Comparison of ENCODE assay signal across 7 mouse cellular contexts in the genomic region with DNA sequence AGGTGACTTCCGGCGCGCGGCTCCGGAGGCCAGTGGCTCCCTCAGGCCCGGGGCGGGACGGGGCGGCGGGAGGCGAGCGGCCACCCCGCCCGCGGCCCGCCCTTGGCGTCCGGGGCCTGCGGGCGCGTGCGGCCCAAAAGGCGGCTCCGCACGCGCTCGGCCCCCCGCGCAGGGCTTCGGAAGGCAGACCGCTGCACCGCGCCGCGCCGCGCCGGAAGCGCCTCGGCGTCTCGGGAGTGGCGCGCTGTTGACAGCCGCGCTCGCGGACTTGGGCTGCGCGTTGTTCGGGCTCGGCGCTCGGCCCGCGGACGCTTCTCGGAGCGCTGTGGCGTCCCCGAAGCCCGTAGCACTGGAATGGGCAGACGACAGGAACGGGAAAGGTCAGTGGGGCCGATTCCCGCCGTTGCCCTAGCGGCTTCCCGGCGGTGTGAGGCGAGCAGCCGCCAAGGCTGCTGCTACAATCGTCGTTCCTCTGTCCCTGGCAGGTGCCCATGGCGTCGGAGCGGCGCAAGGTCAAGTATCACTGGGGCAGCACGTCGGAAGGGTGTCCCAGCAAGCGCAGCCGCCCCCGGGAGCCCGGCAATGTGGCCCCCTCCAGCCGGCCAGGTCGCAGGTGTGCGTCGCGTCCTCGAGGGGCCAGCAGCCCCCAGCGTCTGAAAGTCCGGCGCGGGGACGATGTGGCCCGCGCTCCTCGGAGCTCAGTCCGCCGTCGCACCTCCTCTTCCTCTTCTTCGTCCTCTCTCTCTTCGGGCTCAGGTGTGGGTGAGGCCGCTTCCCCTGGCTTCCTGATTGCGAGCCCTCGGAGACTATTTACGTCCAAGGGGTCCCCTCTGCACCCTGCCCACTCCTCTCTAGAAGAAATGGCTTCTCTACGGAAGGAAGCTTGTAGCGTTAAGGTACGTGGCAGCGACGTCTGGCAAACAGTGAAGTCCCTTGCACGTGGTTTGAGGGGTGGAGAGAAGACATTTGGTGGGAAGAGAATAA. TPM values are rescaled to one million over a fixed set of nuclear protein-coding genes. Genes with fewer than 3 reads are reported as not detected.
A peak's percentile ranks its signal among the peaks of the same experiment; 100 is the strongest.
DNase-seq lines count a peak whose midpoint lies in the region; ATAC-seq lines count a peak whose summit lies in the region.

No protein-coding gene starts in this region.

- H3K4me1 ChIP-seq in heart, embryonic 12.5 days (replicated peaks): peaks cover 50% of the 10 kb centered on the region
- H3K4me1 ChIP-seq in midbrain, embryonic 11.5 days (ENCODE audit: control insufficient read depth, insufficient read depth, low read length): peaks cover 16% of the 10 kb centered on the region
- peaks cover 21% of the 10 kb centered on the region for H3K4me1 ChIP-seq in stomach, embryonic 16.5 days (ENCODE audit: control insufficient read depth, insufficient read depth, low read length)

- peak overlapping the region; percentile 97 for H3K4me2 ChIP-seq in heart, embryonic 12.5 days
- peak overlapping the region; percentile 99 for H3K4me2 ChIP-seq in midbrain, embryonic 11.5 days
- peak overlapping the region; percentile 96 for H3K4me2 ChIP-seq in stomach, embryonic 16.5 days (ENCODE audit: low read depth, low read length)

- peak; percentile 6 for ATAC-seq in CD4-positive, CD25-positive, alpha-beta regulatory T cell, adult 4 months
- no peak for ATAC-seq in heart, embryonic 12.5 days (ENCODE audit: insufficient number of reproducible peaks, low FRiP score)
- peak; percentile 12 for ATAC-seq in midbrain, embryonic 11.5 days (ENCODE audit: low FRiP score)
- no peak; the same call in 1 of the 2 replicates for ATAC-seq in stomach, embryonic 16.5 days (ENCODE audit: insufficient read depth, low FRiP score)

- peak overlapping the region; percentile 96 for H3K9ac ChIP-seq in heart, embryonic 12.5 days
- peak overlapping the region; percentile 81 for H3K9ac ChIP-seq in midbrain, embryonic 11.5 days (ENCODE audit: low read length)
- peak overlapping the region; percentile 90 for H3K9ac ChIP-seq in stomach, embryonic 16.5 days (ENCODE audit: low read length)

- no peaks in the 10 kb centered on the region for H3K9me3 ChIP-seq in heart, embryonic 12.5 days (replicated peaks)
- H3K9me3 ChIP-seq in midbrain, embryonic 11.5 days (ENCODE audit: control insufficient read depth, low read length): no peaks in the 10 kb centered on the region
- H3K9me3 ChIP-seq in stomach, embryonic 16.5 days (replicated peaks; ENCODE audit: control insufficient read depth, low read length): no peaks in the 10 kb centered on the region

- H3K36me3 ChIP-seq in heart, embryonic 12.5 days: peaks cover 42% of the 10 kb centered on the region
- H3K36me3 ChIP-seq in midbrain, embryonic 11.5 days (ENCODE audit: control insufficient read depth, insufficient read depth, low read length): peaks cover 6% of the 10 kb centered on the region
- peaks cover 10% of the 10 kb centered on the region; the same call in 1 of the 2 replicates for H3K36me3 ChIP-seq in stomach, embryonic 16.5 days (ENCODE audit: control insufficient read depth, insufficient read depth, low read length)

- under 1% methylated on average over 104 of the region's 113 CpGs for WGBS in heart, embryonic 12.5 days
- WGBS in midbrain, embryonic 11.5 days: under 1% methylated on average over 87 of the region's 113 CpGs
- under 1% methylated on average over 89 of the region's 113 CpGs for WGBS in stomach, embryonic 16.5 days

- peak overlapping the region; percentile 92 for H3K27ac ChIP-seq in heart, embryonic 12.5 days (ENCODE audit: poor library complexity, severe bottlenecking)
- peak overlapping the region; percentile 83 for H3K27ac ChIP-seq in midbrain, embryonic 11.5 days (ENCODE audit: low read depth, low read length)
- peak overlapping the region; percentile 93 for H3K27ac ChIP-seq in stomach, embryonic 16.5 days (ENCODE audit: low read length)

- peak overlapping the region; percentile 69 for H3K4me3 ChIP-seq in heart, embryonic 12.5 days
- H3K4me3 ChIP-seq in midbrain, embryonic 11.5 days (ENCODE audit: low read depth, low read length): peak overlapping the region; percentile 82
- H3K4me3 ChIP-seq in stomach, embryonic 16.5 days (replicated peaks; ENCODE audit: low read length): peak overlapping the region; percentile 95

- peak; percentile 48 for DNase-seq in NIH3T3 (ENCODE audit: low read depth)
- DNase-seq in embryo, embryonic 11.5 days (ENCODE audit: low read depth, low spot score): peak; percentile 20
- DNase-seq in kidney, postnatal 25 days: peak; percentile 34 to 69
- DNase-seq in midbrain, embryonic 11.5 days (ENCODE audit: low spot score, missing footprints): peak; percentile 95

- no peaks in the 10 kb centered on the region for H3K27me3 ChIP-seq in heart, embryonic 12.5 days (replicated peaks)
- no peaks in the 10 kb centered on the region for H3K27me3 ChIP-seq in midbrain, embryonic 11.5 days (ENCODE audit: control insufficient read depth, insufficient read depth, low read length)
- no peaks in the 10 kb centered on the region for H3K27me3 ChIP-seq in stomach, embryonic 16.5 days (ENCODE audit: control insufficient read depth, insufficient read depth, low read length)

RNA-seq across cellular contexts. Expression of gene Tatdn2, which starts 0.7 kb away (rescaled TPM):
- polyA plus RNA-seq in CD4-positive, CD25-positive, alpha-beta regulatory T cell, adult 4 months (2017; shearing (Covaris generic)): 1 to 10 TPM; 3.6 to 10.0 TPM
- 0.87 and 1.1 TPM in 2 replicates for polyA plus RNA-seq in heart, embryonic 12.5 days (2016; fragmentation: Nextera tagmentation; extraction: Ambion mirVana)
- 1.0 and 1.7 TPM in 2 replicates for polyA plus RNA-seq in midbrain, embryonic 11.5 days (2014; fragmentation: Nextera tagmentation; extraction: Ambion mirVana)
- 0.58 and 0.72 TPM in 2 replicates for polyA plus RNA-seq in stomach, embryonic 16.5 days (2015; fragmentation: Nextera tagmentation; extraction: Ambion mirVana)

RNA-seq across cellular contexts. Expression of gene Ghrl, which starts 22.2 kb away (rescaled TPM):
- polyA plus RNA-seq in CD4-positive, CD25-positive, alpha-beta regulatory T cell, adult 4 months (2017; shearing (Covaris generic)): not detected
- 0.46 TPM in 1 of 2 replicates, not detected in the other for polyA plus RNA-seq in heart, embryonic 12.5 days (2016; fragmentation: Nextera tagmentation; extraction: Ambion mirVana)
- polyA plus RNA-seq in midbrain, embryonic 11.5 days (2014; fragmentation: Nextera tagmentation; extraction: Ambion mirVana): 0.33 and 0.40 TPM in 2 replicates
- 40.7 and 53.2 TPM in 2 replicates for polyA plus RNA-seq in stomach, embryonic 16.5 days (2015; fragmentation: Nextera tagmentation; extraction: Ambion mirVana)

RNA-seq across cellular contexts. Expression of gene Sec13, which starts 43.0 kb away (rescaled TPM):
- polyA plus RNA-seq in CD4-positive, CD25-positive, alpha-beta regulatory T cell, adult 4 months (2017; shearing (Covaris generic)): 100 to 1,000 TPM; 143 to 177 TPM
- 208 and 211 TPM in 2 replicates for polyA plus RNA-seq in heart, embryonic 12.5 days (2016; fragmentation: Nextera tagmentation; extraction: Ambion mirVana)
- polyA plus RNA-seq in midbrain, embryonic 11.5 days (2014; fragmentation: Nextera tagmentation; extraction: Ambion mirVana): 250 and 264 TPM in 2 replicates
- polyA plus RNA-seq in stomach, embryonic 16.5 days (2015; fragmentation: Nextera tagmentation; extraction: Ambion mirVana): 244 TPM in 2 replicates

RNA-seq across cellular contexts. Expression of gene Irak2, which starts 59.2 kb away (rescaled TPM):
- 10 to 100 TPM; 27.3 to 40.1 TPM for polyA plus RNA-seq in CD4-positive, CD25-positive, alpha-beta regulatory T cell, adult 4 months (2017; shearing (Covaris generic))
- 7.0 and 7.9 TPM in 2 replicates for polyA plus RNA-seq in heart, embryonic 12.5 days (2016; fragmentation: Nextera tagmentation; extraction: Ambion mirVana)
- polyA plus RNA-seq in midbrain, embryonic 11.5 days (2014; fragmentation: Nextera tagmentation; extraction: Ambion mirVana): 1.6 and 1.9 TPM in 2 replicates
- polyA plus RNA-seq in stomach, embryonic 16.5 days (2015; fragmentation: Nextera tagmentation; extraction: Ambion mirVana): 9.3 and 12.0 TPM in 2 replicates

Comparison
In these comparisons a context has a peak if more than half of its experiments do, and no peak if none do; other contexts are left out.
1. ATAC-seq: peak in CD4-positive, CD25-positive, alpha-beta regulatory T cell, adult 4 months (single experiment) and midbrain, embryonic 11.5 days (single experiment); none in heart, embryonic 12.5 days (single experiment) and stomach, embryonic 16.5 days (single experiment).
2. DNase-seq: peak in every context shown above with its lines; median percentile 95 in midbrain, embryonic 11.5 days; 52 in kidney, postnatal 25 days; 48 in NIH3T3; 20 in embryo, embryonic 11.5 days.
3. RNA of gene Ghrl, which starts 22.2 kb away (polyA plus RNA-seq): 40.7 to 53.2 TPM in stomach, embryonic 16.5 days; 0.33 to 0.40 TPM in midbrain, embryonic 11.5 days, not detected in CD4-positive, CD25-positive, alpha-beta regulatory T cell, adult 4 months and 0.46 TPM in heart, embryonic 12.5 days; every median in the first group is over 10 times any median in the second.
4. Peak in every context shown above with its lines, with median percentiles within 50 percentile points of each other: H3K27ac ChIP-seq, H3K4me2 ChIP-seq, H3K4me3 ChIP-seq and H3K9ac ChIP-seq.